Mouse (Mus musculus): ENCODE measurements at regions not wholly inside any gene's neighbourhood (a gene's known extent, or its start where the extent isn't known, plus 50 kb on each side); places are given as distances from the start of the nearest gene placed in this dataset.

DNA sequence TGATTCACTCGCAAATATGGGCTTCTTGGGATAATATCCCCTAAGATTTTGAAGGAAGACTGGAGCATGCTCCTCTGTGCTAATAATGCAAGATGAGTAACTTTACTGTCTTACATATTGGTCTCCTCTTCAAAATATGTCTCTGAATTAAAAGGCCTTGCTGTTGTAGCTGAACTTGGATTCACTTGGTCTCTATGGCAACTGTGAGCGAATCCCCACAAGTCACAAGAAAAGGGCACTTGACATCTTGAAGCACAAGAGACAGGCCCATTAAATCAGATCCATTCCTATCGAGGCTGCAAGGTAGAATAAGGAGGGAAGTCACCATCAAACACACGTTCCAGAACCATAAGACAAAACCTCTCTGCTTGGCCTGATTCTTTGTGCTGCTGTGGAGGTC, 121.6 kb upstream of the Mylip start:
- no peak for DNase-seq (ENCODE audit: extremely low spot score in 1 of 2, low spot score in 1 of 2)

DNA sequence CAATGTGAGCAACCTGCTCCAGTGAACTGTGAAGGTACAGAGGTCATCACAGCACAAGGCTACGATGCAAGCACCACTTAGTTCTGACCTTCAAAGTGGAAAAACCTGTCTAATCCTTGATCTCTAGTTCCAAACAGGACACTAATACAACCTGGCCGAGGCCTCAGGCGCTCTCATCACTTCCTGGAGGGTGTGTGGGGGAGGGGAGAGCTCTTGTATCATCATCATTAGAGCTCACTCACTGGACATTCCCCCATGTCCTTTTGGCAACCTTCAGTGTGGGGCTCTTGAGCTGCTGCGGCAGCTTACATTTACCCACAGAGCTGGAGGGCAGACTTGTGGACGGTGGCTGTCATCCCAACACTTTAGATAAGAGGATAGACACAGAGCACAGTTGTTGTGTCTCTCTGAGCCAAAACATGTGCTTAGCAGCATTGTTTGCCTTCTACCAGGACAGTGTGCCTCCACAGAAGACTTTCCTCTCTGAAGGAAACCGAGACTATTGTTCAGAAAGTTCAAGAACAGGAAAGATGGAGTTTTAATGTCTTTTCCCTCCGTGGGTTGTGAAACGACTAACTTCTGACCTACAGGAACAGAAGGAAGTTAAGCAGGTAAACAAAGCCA, 115.2 kb upstream of the Mylip start:
- no peak for DNase-seq (ENCODE audit: extremely low spot score in 1 of 2, low spot score in 1 of 2)

DNA sequence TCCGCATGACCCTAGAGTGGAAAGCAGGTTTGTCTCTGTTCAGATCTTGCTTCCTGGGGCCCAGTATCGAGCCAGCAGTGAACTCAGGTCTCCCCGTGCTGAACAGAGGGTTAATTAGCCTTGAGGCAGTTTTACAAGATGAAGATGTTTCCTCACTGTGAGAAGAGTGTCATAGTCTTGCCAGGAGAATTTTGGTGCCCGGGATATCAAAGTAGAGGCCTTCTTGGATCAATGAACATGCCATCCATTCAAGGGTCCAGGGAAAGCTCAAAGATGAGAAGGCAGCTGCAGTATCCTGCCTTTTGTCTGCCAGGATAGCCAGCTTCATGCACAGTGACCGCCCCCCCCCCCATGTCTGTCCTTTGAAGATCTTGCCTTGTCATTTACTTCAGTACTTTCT, 114.2 kb upstream of the Mylip start:
- no peak for DNase-seq (ENCODE audit: extremely low spot score in 1 of 2, low spot score in 1 of 2)

DNA sequence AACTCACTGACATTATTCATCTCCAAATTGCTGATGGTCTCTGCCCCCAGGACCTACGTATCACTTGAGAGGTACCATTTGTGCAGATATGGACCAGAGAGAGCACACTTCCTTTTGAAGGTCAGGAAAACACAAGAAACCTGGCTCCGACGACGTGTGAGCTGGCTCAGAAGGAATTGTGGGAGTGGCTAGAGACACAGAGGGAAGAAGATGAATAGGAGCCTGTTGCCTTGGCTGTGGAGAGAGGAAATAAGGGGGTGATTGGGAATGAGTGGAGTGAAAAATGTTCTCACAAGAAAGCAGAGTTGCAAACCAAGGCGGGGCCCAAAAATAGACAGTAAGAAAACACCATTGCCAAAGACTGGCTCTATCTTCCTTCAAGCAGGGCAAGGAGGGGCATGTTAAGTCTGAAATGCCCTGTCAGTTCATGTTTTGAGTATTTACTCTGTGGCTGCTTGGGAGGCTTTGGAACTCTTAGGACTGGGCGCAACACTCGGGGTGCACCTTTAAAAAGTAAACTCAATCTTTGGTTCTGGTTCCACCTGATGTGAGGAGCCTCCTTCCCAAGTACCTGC, 111.6 kb upstream of the Mylip start:
- no peak for DNase-seq (ENCODE audit: extremely low spot score in 1 of 2, low spot score in 1 of 2)

DNA sequence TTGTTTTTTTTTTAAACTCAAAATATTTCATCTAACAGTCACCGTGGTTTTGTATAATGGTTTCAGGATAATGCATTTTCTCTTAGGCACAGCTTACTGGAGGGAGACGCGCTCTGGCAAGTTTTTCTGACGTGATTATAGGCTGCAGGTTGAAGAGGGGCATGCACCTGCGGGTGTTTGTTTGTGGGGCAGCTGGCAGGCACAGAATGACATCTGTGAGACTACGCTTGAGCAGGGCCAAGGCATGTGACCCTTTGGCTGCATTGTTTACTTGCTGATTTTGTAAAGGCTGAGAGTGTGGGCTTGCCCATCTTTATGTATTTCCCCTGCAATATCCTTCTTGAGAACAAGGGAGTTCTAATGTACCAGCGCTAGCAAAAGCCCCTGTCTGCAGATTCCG, 108.4 kb upstream of the Mylip start:
- DNase-seq (ENCODE audit: extremely low spot score in 1 of 2, low spot score in 1 of 2): no peak

DNA sequence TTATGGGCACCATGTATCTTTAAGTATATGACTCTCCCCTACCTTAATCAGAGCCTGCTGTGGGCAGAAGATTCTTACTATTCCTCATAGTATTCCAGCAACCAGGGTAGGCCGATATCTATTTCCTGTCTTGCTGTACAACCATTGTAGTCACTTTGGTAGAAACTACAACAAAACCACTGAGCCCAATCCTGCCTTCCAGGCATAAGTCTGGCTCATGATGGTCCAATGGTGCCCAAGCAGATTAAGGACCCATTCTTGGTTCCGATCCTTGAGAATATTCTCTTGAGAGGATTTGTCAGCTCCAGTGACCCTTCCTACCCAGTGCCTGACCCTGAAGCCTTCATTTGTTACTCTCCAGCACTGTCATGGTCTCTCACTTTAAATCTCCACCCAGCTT, 102.9 kb upstream of the Mylip start:
- no peak for DNase-seq (ENCODE audit: extremely low spot score in 1 of 2, low spot score in 1 of 2)

DNA sequence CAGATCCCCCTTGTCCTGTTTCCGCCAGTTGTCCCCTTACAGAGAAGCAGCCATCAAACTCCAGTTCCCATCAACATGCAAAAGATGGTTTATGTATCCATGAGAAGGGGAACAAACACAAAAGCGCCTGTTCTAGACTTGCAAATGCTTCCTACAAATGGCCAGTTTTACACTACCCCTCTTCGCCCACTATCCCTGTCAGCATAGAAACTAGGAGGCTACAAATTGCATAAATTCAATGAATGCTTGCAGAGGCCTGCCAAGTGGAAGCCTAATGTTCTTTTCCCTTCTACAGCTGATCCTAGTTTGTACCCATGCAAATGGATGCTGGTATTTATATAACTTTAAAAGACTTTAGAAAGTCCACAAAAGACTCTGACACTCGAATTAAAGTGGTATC, 102.3 kb upstream of the Mylip start:
- DNase-seq (ENCODE audit: extremely low spot score in 1 of 2, low spot score in 1 of 2): no peak

DNA sequence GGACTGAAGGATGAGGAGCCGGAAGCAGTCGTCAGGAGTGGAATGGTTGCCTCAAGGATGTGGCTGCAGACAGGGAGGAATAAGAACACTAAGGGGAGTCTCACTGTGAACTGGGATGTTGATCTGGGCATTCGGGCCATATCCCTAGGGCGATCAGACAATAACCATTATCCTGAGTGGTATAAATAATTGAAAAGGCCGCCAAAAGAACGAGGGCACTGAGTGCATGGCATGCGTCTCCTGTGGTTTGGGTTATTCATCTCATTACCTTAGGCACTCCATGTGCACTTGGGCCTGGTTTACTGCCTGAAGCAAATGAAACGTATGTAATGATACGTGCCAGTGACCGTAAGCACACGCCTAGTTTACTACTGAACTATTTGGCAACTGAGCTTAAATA, 99.6 kb upstream of the Mylip start:
- DNase-seq (ENCODE audit: extremely low spot score in 1 of 2, low spot score in 1 of 2): no peak

DNA sequence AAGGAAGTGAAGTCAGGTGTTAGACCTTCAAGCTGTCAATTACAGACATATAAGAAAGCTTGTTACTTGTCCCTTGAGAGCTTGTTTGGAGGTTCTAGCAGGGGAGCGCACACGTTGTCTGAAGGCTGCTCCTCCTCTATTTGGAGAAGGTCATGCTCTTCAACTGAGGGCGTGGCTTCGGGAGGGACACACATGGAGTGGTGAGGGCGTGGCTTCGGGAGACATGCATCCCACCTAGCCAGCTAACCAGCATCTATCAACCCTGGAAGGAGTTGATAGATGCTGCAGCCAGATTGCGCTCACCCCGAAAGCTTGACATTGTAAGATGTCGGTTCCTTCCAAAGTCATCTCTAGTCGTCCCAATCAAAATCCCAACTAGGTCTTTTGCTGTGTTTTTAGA, 94.9 kb upstream of the Mylip start:
- DNase-seq (ENCODE audit: extremely low spot score in 1 of 2, low spot score in 1 of 2): no peak

DNA sequence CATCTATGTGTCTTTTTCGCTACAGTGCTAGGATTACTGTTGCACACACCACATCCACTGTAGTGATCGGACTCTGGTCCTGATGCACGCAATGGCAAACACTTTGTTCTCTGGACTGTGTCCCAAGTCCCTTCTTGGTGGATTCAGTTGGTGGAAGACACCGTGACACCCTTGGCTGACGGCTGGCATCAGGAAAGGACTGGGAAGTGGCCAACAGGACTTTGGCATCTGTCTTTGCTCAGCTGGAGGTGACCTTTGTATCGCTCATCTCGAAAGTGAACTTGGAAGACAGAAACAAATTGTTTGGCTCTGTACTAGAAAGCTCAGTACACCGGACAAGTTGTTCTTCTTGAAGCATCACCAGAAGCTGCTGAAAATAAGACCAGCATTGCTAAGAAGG, 88.9 kb upstream of the Mylip start:
- DNase-seq (ENCODE audit: extremely low spot score in 1 of 2, low spot score in 1 of 2): no peak

DNA sequence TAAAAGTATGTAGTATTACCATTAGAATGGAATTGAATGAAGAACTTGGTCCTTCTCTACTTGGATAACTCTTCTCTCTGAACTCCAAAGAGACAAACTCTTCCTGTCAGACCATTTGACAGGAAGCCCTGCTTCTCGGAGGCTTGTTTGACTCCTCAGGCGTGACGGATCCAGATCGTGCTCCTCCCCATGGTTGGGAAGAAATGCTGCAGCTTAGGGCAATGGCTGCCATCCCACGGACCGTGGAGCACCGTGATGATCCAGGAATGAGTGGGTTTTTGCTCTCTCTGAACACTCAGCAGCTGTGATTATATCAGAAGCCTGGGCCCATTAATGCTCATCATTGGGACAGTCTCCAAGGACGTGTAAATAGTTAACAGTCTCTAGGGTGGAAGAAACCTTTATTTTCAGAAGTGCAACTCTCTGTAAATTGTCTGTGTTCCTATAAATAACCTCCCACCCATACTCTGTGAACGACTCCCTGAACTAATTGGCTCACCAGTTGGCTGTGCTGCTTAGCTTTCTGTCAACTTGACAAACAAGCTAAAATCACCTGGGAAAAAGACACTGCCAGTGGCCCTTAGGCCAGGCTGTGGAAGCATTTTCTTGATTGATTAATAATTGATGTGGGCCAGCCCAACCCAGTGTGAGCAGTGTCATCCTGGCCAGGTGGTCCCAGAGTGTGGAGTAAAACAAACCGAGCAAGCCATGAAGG, 88.2 kb upstream of the Mylip start:
- DNase-seq (ENCODE audit: extremely low spot score in 1 of 2, low spot score in 1 of 2): no peak

DNA sequence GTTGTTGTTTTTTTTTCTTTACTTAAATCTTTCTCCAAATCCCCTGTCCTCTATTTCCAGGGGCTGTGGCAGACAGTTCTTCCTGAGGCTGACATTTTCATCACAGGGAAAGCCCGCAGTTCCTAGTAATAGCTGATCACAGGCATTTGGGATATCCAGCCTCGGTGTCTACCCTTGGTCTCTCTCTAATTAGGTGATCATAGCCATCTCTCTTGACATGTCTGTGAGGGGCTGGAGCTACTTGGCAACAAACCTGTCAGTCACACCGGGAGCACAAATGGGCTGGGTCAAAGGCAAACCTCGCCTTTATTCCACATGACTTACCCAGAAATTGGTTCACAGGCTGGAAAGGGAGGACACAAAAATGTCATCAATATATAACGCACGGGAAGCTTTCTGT, 86.7 kb upstream of the Mylip start:
- no peak for DNase-seq (ENCODE audit: extremely low spot score in 1 of 2, low spot score in 1 of 2)

DNA sequence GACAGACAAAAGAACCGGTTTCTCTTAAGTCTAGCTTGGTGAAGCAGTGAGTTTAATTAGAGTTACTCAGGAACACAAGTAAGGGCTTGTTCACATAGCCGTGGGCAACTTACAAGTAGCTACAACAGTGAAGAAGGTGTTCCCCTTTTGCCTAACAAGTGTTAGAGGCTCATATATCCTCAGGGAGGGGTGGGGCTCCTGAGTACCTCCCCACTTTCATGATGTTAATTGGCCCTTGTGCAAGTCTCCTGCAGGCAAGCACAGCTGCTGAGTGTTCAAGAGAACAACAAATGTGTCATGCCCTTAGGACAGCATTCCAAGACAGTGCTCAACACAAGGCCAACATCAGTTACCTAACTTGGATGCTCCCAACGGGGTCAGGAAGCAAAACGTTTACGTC, 83.4 kb upstream of the Mylip start:
- DNase-seq (ENCODE audit: extremely low spot score in 1 of 2, low spot score in 1 of 2): no peak

DNA sequence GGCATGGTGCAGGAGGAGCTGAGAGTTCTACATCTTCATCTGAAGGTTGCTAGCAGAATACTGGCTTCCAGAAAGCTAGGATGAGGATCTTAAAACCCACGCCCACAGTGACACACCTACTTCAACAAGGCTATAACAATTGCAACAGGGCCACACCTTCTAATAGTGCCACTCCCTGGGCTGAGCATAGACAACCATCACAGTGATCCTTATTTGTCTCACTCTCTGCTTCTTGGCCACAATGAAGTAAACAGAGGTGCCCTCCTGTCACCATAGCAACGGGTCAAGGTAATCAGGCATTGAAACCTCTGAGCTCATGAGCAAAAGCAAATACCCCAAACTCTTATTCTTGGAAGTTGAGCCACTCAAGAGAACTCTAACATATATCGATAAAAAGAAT, 82.3 kb upstream of the Mylip start:
- DNase-seq (ENCODE audit: extremely low spot score in 1 of 2, low spot score in 1 of 2): no peak

DNA sequence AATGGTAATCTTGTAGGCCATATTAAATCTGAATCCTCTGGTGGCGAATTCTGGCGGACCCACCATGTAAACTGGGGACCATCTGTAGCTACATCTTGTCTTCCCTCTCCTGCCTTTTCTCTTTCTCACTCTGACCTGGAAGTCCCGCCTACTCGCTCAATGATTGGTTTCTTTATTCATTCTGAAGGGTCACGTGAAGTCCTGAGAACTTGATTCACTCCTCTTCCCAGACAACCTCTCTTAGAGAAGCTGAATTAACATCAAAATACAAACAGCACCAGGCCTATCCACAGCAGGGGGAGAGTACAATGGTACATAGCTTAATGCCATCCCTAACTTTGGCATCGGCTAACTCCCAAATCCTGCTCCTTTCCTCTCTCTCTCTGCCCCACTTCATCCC, 69.9 kb upstream of the Mylip start:
- DNase-seq (ENCODE audit: extremely low spot score in 1 of 2, low spot score in 1 of 2): no peak

DNA sequence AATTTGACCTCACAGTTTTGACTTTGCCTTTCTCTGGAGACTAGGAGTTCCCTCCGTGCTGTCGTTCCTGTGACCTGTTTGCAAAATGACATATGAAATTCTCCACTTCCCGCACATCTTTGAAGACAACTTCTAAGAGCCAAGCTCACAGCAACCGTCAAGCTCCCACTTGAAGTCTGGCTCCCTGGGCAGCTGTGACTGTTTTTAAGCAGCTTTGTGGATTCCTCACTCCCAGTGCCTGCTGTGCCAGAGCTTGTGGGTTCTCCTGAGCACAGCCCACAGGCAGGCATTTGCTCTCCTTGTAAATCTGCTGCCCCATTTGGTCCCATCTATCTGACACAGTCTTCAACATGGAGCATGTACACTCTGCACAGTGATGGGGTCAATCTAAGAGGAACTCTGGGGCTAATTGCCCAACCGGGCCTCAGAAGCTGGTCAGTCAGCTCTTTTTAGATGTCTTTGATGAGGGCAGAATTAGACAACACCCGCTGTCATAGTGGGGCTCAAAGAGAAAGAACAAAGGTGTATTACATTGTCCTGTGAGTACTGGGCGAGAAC, 63.7 kb upstream of the Mylip start:
- no peak for DNase-seq (ENCODE audit: extremely low spot score in 1 of 2, low spot score in 1 of 2)

DNA sequence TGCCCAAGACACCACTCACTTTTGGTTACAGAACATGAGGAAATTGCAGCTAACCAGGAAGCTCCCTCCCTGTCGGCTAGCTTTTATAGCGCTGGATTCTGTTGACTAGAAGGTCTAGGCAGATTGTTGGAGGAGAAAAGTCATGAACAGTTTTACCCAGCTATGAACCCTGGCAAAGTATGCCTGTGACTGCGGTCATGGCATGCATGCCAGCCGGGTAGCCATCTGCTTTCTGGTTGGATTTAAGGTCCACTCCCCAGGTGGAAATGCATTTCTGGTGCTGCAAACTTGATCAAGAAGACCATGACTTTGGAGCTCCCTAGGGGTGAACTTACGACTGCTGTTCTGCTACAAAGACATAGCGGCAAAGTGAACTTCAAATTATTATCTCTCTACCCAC, 62.8 kb upstream of the Mylip start:
- DNase-seq (ENCODE audit: extremely low spot score in 1 of 2, low spot score in 1 of 2): no peak

DNA sequence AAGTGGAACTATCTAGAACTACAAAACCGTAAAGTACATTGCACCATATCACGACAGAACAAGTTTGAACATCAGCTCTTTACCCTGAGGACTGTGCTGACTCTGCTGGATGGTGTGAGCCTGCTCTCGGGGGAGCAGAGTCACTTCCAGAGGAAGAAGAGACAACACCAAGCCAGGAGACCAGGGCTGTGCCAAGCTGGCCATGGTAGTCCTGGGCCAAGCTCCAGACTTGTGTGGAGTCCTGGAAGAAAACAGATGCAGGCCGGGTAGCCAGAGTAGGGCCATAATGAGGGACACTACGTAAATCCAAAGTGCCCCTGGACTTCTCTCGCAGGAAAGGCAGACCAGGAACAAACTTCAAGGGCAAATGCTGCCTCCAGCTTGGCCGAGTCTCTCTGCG, 59.0 kb upstream of the Mylip start:
- no peak for DNase-seq (ENCODE audit: extremely low spot score in 1 of 2, low spot score in 1 of 2)

DNA sequence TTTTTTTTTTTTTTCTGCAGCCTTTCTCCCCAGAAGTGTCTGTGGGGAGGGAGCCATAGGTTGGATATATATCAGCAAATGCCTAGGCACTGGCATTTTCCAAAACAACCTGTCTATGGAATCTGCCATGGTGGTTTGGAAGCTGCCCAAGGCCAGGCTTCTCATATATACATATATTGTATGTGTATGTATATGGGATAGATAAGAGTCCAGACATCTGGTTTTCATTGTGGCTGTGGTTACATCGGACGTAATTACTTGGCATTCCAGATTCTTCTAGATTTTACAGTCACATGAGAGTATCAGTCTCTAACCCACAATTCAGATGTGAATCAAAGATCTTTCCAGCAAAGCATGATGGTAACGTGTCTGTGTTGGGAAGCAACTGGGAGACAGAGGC, 57.5 kb upstream of the Mylip start:
- DNase-seq (ENCODE audit: extremely low spot score in 1 of 2, low spot score in 1 of 2): no peak

DNA sequence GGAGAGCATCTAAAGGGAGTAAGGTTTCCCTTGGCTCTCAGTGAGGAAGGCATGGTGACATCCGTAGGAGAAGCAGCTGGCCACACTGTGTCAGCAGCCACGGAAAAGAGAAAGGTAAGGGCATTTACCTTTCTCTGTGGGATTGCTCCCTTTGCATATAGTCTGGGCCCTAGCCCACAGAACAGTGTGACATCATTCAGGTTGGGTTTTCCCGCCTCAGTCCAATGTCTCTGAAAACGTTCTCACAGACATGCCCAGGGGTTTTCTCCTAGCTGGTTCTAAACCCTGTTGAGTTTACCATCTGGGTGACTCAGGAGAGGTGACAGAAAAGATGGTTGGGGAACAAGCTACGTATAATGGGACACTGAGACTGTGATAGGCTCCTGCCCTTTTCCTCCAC, 55.9 kb upstream of the Mylip start:
- DNase-seq (ENCODE audit: extremely low spot score in 1 of 2, low spot score in 1 of 2): no peak

Data from layer of hippocampus, postnatal 25 days (tissue).